Mouse (Mus musculus) megakaryocyte, embryonic 14.5 days (primary cell): ENCODE measurements around the gene Astl.

Experiments
- FLI1 ChIP-seq: IDR thresholded peaks from 2 replicates; pipeline ENCODE4 v1.6.1; 2012; ENCODE audit warnings: low read length, inconsistent platforms, mixed read lengths
- GATA1 ChIP-seq: IDR thresholded peaks from 3 replicates; pipeline ENCODE4 v1.6.1; 2012; ENCODE audit warnings: mixed read lengths, low read length, inconsistent platforms, borderline replicate concordance

GRCm38 (mm10) chr2:127376423-127377051 lies 38.1 kb downstream of the Astl start:
- TF ChIP-seq GATA1: no peak
- TF ChIP-seq FLI1: no peak
